Mouse (Mus musculus): ENCODE measurements around the gene Olfr453.

- TF ChIP-seq CTCF (IDR thresholded peaks at IDR 0.05; ENCODE audit: low read depth, low read length) = no peak
- no peak for TF ChIP-seq GATA1 (IDR thresholded peaks at IDR 0.05; ENCODE audit: borderline replicate concordance, low read length)
- no peak for TF ChIP-seq TAL1 (conservative IDR thresholded peaks at IDR 0.05; ENCODE audit: low read depth, low read length)
- no peak for TF ChIP-seq GATA2 (IDR thresholded peaks at IDR 0.05; ENCODE audit: borderline replicate concordance, low read depth, low read length)
Observed at GRCm38 (mm10) chr6:42747846-42748245, 8.7 kb downstream of the Olfr453 start.
